Mouse (Mus musculus): ENCODE data around the gene Tmem192. TPM values are rescaled to one million over a fixed set of nuclear protein-coding genes. Genes with fewer than 3 reads are reported as not detected.

Gene Tmem192
- 4.2 TPM for polyA plus RNA-seq (2015; fragmentation: Illumina TruSeq; extraction: RNeasy Lipid Tissue Mini Kit (QIAGEN cat#74804); ENCODE audit: insufficient read depth, low read depth, low replicate concordance)

DNA sequence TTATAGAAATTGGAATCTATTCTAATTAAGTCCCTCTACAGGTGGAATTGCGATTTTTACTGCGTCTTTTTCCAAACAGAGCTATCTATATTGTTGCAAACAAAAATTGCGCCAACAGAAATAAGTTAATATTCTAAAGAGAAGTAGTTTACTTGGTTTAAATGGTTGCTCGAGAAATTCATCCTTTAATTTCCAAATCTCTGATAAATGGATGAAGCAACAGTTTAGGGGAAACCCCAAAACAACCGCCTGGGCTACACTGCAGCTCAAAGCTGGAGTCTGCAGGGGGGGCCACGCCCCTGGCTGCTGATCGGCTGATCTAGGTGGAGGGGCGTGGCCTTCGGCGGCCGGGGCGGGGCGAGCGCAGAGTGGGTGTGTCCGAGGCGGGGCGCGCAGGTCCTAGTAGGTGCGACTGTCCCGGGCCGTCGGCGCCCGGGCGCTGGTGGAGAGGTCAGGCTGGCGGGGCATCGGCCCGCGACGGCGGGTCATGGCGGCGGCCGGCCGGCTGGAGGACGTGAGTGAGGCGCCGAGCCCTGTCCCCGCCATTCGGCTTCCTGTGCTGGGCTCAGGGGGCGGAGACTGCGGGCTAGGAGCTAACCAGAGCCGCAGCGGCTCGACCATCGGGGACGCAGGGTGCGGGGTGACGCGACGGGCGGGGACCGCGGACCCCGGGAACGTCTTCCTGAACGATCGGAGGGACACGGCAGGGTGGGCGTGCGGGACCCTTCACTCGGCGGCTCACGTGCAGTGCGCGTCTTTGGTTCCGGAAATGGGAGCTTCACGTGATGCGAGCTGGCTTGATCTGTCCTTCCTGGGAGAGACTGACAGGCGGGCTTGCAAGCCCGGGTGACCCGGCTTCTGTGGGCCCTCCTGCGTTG lies at the start of gene Tmem192:
Tmem192 (plus strand) TSS at position 366 of the 878 bp plus-strand sequence.

DNA sequence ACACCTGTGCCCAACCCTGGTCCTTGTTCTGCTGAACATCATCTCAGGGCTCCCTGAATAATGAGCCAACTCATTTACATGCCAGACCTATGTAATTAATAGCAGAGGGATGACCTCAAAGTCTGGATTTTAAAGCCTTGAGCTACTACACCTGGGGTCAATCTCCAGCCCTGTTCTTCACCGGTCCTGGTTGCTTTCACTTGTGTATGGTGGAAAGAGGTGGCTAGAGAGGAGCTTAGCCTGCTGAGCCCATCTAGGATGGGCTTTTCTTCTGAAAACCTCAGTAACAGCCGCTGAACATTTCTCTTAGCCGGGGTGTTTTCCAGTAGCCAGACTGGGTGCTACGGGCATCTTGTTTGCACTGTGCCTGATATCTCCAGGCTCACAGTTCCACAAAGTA lies 40.7 kb downstream of the Tmem192 start, which contains the start of gene Trim75:
Trim75 (minus strand) TSS at position 101 of the 400 bp plus-strand sequence.

DNA sequence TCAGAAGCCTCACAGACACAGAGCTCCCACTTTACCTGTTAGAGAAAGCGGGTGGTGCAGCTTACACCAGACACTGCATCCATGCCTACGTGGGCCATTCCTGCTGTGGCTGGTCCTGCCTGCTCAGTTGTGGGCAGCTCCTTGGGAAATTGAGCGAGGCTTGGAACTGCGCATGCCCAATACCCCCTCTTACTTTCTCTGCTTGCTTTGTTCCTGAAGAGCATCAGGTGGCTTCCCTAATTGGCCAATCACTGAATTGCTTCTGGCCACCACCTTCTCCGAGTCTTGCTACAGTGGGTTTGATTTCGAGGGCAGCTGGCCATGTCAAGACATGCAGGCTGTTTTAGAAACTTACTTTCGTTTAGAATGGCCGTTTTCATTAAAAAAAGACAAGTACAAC lies 71.4 kb downstream of the Tmem192 start, which contains the start of the genes Trim61 and Trim60:
Trim61 (minus strand) TSS at position 101 of the 400 bp plus-strand sequence.
Trim60 (minus strand) TSS at position 162 of the 400 bp plus-strand sequence.

Other genes with a start within 250 kb of the Tmem192 start
- gene Msmo1, start 213.4 kb upstream of the Tmem192 start, polyA plus RNA-seq (2015; fragmentation: Illumina TruSeq; extraction: RNeasy Lipid Tissue Mini Kit (QIAGEN cat#74804); ENCODE audit: insufficient read depth, low read depth, low replicate concordance) = 8.6 TPM
- gene Klhl2, start 97.2 kb upstream of the Tmem192 start, polyA plus RNA-seq (2015; fragmentation: Illumina TruSeq; extraction: RNeasy Lipid Tissue Mini Kit (QIAGEN cat#74804); ENCODE audit: insufficient read depth, low read depth, low replicate concordance) = 3.9 TPM
- not detected for gene Trim75, start 40.6 kb downstream of the Tmem192 start, polyA plus RNA-seq (2015; fragmentation: Illumina TruSeq; extraction: RNeasy Lipid Tissue Mini Kit (QIAGEN cat#74804); ENCODE audit: insufficient read depth, low read depth, low replicate concordance)
- gene Trim61, start 71.3 kb downstream of the Tmem192 start, polyA plus RNA-seq (2015; fragmentation: Illumina TruSeq; extraction: RNeasy Lipid Tissue Mini Kit (QIAGEN cat#74804); ENCODE audit: insufficient read depth, low read depth, low replicate concordance) = not detected
- gene Trim60, start 71.4 kb downstream of the Tmem192 start, polyA plus RNA-seq (2015; fragmentation: Illumina TruSeq; extraction: RNeasy Lipid Tissue Mini Kit (QIAGEN cat#74804); ENCODE audit: insufficient read depth, low read depth, low replicate concordance) = not detected
- gene Apela, start 90.2 kb downstream of the Tmem192 start, polyA plus RNA-seq (2015; fragmentation: Illumina TruSeq; extraction: RNeasy Lipid Tissue Mini Kit (QIAGEN cat#74804); ENCODE audit: insufficient read depth, low read depth, low replicate concordance) = not detected
- gene Gm10663, start 127.8 kb downstream of the Tmem192 start, polyA plus RNA-seq (2015; fragmentation: Illumina TruSeq; extraction: RNeasy Lipid Tissue Mini Kit (QIAGEN cat#74804); ENCODE audit: insufficient read depth, low read depth, low replicate concordance) = not detected
- not detected for gene BC030870, start 182.4 kb downstream of the Tmem192 start, polyA plus RNA-seq (2015; fragmentation: Illumina TruSeq; extraction: RNeasy Lipid Tissue Mini Kit (QIAGEN cat#74804); ENCODE audit: insufficient read depth, low read depth, low replicate concordance)

Measured in pancreas, adult 10 weeks (tissue).